Mouse (Mus musculus) heart, adult 2 months (tissue): ENCODE measurements around the gene Fto. TPM values are rescaled to one million over a fixed set of nuclear protein-coding genes. Genes with fewer than 3 reads are reported as not detected.

Experiments
- DNase-seq, 2 experiments: peaks; one replicate each; pipeline ENCODE4 v3.0.0; 2021
- H3K27ac ChIP-seq: fragments of 200-600 bp; 2 replicates; pipeline ENCODE4 v1.8.1; 2022
- H3K27me3 ChIP-seq: fragments of 200-500 bp; 2 replicates; pipeline ENCODE4 v1.6.1; 2012; ENCODE audit warnings: mild to moderate bottlenecking, low read length, inconsistent platforms, mixed read lengths; ENCODE audit not compliant: control insufficient read depth, insufficient read depth
- H3K36me3 ChIP-seq: fragments of 200-500 bp; 2 replicates; pipeline ENCODE4 v1.6.1; 2012; ENCODE audit warnings: low read length, inconsistent platforms; ENCODE audit not compliant: control insufficient read depth, insufficient read depth
- H3K4me1 ChIP-seq: fragments of 200-500 bp; 2 replicates; pipeline ENCODE4 v1.6.1; 2011; ENCODE audit warnings: low read length; ENCODE audit not compliant: control insufficient read depth, insufficient read depth
- H3K4me3 ChIP-seq: fragments of 200-600 bp; 2 replicates; pipeline ENCODE4 v1.8.1; 2022
- H3K79me2 ChIP-seq: fragments of 200-500 bp; replicated peaks from 2 replicates; pipeline ENCODE4 v1.6.1; 2012; ENCODE audit warnings: mild to moderate bottlenecking, inconsistent platforms, low read length, moderate library complexity, mixed read lengths; ENCODE audit not compliant: control insufficient read depth, insufficient read depth
- H3K9ac ChIP-seq: fragments of 200-500 bp; 2 replicates; pipeline ENCODE4 v1.6.1; 2012; ENCODE audit warnings: low read depth, mild to moderate bottlenecking, control low read depth, inconsistent platforms, low read length, mixed read lengths
- CTCF ChIP-seq: fragments of 200-600 bp; IDR thresholded peaks from 2 replicates; pipeline ENCODE4 v1.8.1; 2022; ENCODE audit warnings: antibody characterized with exemption, mild to moderate bottlenecking, moderate library complexity
- EP300 ChIP-seq: fragments of 200-500 bp; IDR thresholded peaks from 2 replicates; pipeline ENCODE4 v1.6.1; 2011; ENCODE audit warnings: low read depth, low read length, control low read depth; ENCODE audit not compliant: insufficient read depth
- POLR2A ChIP-seq: fragments of 200-500 bp; IDR thresholded peaks from 2 replicates; pipeline ENCODE4 v1.6.1; 2011; ENCODE audit warnings: mild to moderate bottlenecking, low read depth, low read length, control low read depth; ENCODE audit not compliant: insufficient read depth
- WGBS: fragments of 180-500 bp; shearing (Covaris S2); methylation state at CpG from one replicate; pipeline ENCODE4 v1.1.7; 2018; 5-methylcytosine and 5-hydroxymethylcytosine counted together
- intact Hi-C: fragments of 180-260 bp; cut with DNase I; formaldehyde crosslinking; loops from one replicate; pipeline ENCODE4 v1.15.1; 2025
- polyA plus RNA-seq: library from polyadenylated mRNA; depleted of rRNA; stranded (reverse); fragments of >200 nt; gene quantifications from 2 replicates; pipeline ENCODE4 v1.2.3, GENCODE M21; 2012
- total RNA-seq, 2 experiments: library from RNA; stranded (reverse); gene quantifications; 2 replicates each; pipeline ENCODE4 v1.2.3; 2021

The Fto gene
- total and polyA plus RNA-seq, 3 experiments: 41.3 to 65.1 (median 57.6) TPM

DNA sequence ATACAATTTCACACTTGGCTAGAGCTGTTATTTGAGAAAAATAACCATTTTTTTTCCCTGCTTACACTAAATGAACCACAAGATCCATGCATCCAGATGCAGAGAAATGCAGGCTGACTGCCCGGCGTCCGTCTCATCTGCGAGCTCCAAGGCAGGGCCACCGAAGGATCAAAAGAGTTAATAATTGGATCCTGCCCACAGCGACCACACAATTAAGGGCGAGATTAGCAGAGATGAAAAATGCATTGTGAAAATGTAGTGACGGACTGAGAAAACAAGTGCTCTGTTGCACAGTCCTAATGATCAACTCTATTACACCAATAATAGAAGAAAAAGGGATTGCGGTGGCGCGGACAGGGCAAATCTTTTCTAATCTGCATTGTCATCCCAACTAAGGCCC lies 334.6 kb downstream of the Fto start:
- Histone ChIP-seq H3K27me3 (no peaks in the 10 kb centered on the region), H3K27ac (no peak overlapping the region), H3K4me3 (no peak overlapping the region), H3K36me3 (no peaks in the 10 kb centered on the region), H3K4me1 (no peaks in the 10 kb centered on the region), H3K79me2 (no peaks in the 10 kb centered on the region), H3K9ac (no peak overlapping the region)
- WGBS: 94% methylated on average over 11 of the region's 11 CpGs
- TF ChIP-seq EP300: no peak
- no peak for TF ChIP-seq CTCF
- TF ChIP-seq POLR2A: no peak
- intact Hi-C loops: no loop called here
- no peak for DNase-seq

DNA sequence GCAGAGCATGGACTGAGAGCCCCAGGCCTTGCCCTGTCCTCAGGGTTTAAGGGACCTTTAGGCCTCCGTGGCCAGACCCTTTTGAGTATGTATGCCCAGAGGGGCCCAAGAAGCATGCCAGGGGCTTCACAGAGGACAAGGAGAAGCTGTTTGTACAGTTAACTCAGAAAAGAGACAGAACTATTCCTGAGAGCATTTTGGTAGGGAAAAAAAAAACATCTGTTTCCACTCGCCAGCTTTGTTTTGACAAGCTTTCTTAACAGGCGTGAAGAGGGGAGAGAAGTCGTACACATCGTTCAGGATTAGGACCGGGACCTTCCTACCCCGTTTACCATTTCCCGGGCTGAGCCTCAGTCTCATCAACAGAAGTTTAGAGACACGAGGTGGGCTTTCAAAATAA lies 335.5 kb downstream of the Fto start:
- Histone ChIP-seq H3K4me3 (no peak overlapping the region), H3K36me3 (no peaks in the 10 kb centered on the region), H3K4me1 (no peaks in the 10 kb centered on the region), H3K27ac (no peak overlapping the region), H3K9ac (no peak overlapping the region), H3K79me2 (no peaks in the 10 kb centered on the region), H3K27me3 (no peaks in the 10 kb centered on the region)
- DNase-seq: no peak
- TF ChIP-seq CTCF: no peak
- TF ChIP-seq POLR2A: no peak
- TF ChIP-seq EP300: no peak
- 52% methylated on average over 9 of the region's 9 CpGs for WGBS
- intact Hi-C loops: no loop called here

DNA sequence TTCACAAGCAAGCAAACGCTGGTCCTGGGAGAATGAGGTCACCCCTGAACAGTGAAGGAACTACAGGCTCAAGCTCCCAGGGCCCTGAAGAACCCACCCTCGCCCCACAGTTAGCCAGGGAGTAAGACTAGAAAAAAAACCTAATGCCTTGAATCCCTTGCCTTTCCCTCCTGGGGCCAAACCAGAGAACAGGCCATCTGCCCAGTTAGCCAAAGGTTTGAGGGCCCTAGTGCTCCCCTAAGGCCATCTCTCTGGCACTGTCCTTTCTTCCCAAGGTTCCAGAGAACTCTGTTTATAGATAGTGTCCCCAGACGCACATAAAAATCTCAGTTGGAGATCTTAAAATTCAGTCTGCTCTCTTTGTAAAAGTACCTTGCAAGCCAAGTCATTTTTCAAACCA lies 340.2 kb downstream of the Fto start:
- DNase-seq: no peak
- TF ChIP-seq EP300: no peak
- TF ChIP-seq CTCF: no peak
- no peak for TF ChIP-seq POLR2A
- intact Hi-C loops: no loop called here
- WGBS: 51% methylated on average over 3 of the region's 3 CpGs
- Histone ChIP-seq H3K36me3 (no peaks in the 10 kb centered on the region), H3K9ac (no peak overlapping the region), H3K79me2 (no peaks in the 10 kb centered on the region), H3K27me3 (no peaks in the 10 kb centered on the region), H3K4me3 (no peak overlapping the region), H3K4me1 (no peaks in the 10 kb centered on the region), H3K27ac (no peak overlapping the region)

DNA sequence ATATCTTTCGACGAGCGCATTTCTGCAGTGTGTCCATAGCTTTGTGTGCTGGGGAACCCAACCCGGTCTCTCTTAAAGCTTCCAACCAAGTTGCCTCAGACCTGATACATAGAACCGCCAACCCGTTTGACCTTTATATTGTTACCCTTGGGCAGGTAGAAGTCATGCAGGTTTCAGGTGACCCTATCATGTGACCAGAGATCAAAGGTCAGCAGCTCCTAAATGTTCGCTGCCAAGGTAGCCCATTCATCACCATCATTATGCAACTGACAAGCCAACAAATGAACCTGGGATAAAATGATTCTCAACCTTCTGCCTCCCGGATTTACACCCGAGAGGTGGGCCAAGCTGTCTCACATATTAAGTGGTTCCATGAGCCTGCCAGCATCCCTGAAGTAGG lies 344.1 kb downstream of the Fto start:
- no peaks in the 10 kb centered on the region for H3K36me3 ChIP-seq
- no peak overlapping the region for H3K4me3 ChIP-seq
- no peaks in the 10 kb centered on the region for H3K27me3 ChIP-seq
- H3K4me1 ChIP-seq: peaks cover 2% of the 10 kb centered on the region; the same call in 1 of the 2 replicates
- no peak for DNase-seq
- intact Hi-C loops: no loop called here
- 97% methylated on average over 9 of the region's 9 CpGs for WGBS
- TF ChIP-seq CTCF: no peak
- TF ChIP-seq EP300: no peak
- TF ChIP-seq POLR2A: no peak
- H3K9ac ChIP-seq: no peak overlapping the region
- H3K27ac ChIP-seq: no peak overlapping the region
- H3K79me2 ChIP-seq: no peaks in the 10 kb centered on the region

DNA sequence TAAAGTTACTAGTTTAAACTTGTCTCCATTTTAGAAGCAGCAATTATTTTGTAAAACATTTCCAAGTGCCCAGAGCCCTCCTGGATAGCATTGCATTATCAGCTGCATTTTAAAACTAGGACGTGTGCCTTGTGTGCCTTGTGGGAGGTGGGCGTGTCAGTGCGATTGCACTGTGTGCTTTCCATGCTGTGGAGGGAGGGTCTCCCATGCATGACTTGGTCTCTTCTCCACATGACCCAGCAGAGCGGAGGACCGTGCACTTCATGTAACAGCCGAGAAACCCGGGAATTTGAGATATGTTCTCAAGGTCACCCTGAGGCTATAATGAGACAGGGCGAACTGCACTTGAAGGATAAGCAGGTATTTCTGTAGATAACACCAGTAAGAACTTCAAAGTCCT lies 347.6 kb downstream of the Fto start:
- WGBS: 67% methylated on average over 8 of the region's 8 CpGs
- intact Hi-C loops: no loop called here
- Histone ChIP-seq H3K27ac (no peak overlapping the region), H3K36me3 (no peaks in the 10 kb centered on the region), H3K9ac (no peak overlapping the region), H3K79me2 (no peaks in the 10 kb centered on the region), H3K4me3 (no peak overlapping the region), H3K27me3 (no peaks in the 10 kb centered on the region), H3K4me1 (peaks cover 2% of the 10 kb centered on the region; the same call in 1 of the 2 replicates)
- TF ChIP-seq EP300: no peak
- no peak for TF ChIP-seq POLR2A
- no peak for TF ChIP-seq CTCF
- no peak for DNase-seq

DNA sequence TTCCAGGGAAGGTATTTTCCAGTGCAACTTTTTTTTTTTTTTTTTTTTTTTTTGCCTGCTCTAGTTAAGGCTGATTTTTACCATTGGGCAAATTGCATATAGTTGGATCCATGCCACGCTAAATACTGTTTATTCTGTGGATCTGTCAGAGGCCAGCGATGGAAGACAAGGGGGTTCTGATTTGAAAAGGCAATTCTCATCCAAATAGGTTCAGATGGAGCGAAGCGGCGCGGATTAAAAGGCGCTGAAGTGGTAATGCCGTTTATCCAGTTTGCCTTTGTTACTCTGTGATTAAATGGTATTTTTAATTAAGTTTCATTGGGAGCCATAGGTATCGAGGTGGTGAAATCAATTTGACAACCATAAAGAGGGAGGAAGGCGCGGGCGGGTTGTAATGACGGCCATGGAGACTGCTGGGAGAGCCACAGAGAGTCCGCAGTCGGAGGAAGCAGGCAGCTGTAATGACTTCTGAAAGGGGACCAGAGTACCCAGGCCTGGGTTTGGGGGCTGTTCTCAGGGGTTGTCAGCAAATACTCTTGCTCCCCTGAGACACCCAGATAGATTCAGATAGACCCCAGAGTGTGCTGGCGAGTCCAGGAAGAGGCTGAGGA lies 356.2 kb downstream of the Fto start:
- no peak for TF ChIP-seq EP300
- TF ChIP-seq POLR2A: no peak
- no peak for TF ChIP-seq CTCF
- intact Hi-C loops: no loop called here
- no peaks in the 10 kb centered on the region for H3K79me2 ChIP-seq
- no peaks in the 10 kb centered on the region for H3K4me1 ChIP-seq
- no peaks in the 10 kb centered on the region for H3K27me3 ChIP-seq
- no peak overlapping the region for H3K4me3 ChIP-seq
- no peak overlapping the region for H3K9ac ChIP-seq
- no peak for DNase-seq
- H3K27ac ChIP-seq: no peak overlapping the region
- 96% methylated on average over 16 of the region's 16 CpGs for WGBS
- H3K36me3 ChIP-seq: no peaks in the 10 kb centered on the region

DNA sequence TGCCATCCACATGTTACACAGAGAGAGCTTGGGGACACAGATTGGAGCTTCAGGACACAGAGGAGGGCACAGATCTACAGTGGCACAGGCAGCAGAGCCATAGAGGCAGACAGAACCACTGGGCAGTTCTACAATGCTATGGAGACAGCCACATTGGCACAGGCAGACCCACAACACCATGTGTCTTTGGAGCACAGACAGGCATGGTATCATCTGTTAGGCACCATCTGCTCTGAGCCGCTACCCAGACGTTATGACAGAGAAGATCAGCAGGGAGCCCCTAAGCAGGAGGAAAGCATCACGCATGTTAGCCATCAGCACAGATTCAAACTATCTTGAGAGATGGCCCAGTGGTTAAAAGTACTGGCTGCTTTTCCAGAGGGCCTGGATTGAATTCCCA lies 363.6 kb downstream of the Fto start:
- 92% methylated on average over 3 of the region's 3 CpGs for WGBS
- no peak overlapping the region for H3K27ac ChIP-seq
- no peak overlapping the region for H3K4me3 ChIP-seq
- no peaks in the 10 kb centered on the region for H3K27me3 ChIP-seq
- H3K9ac ChIP-seq: no peak overlapping the region
- no peak for DNase-seq
- intact Hi-C loops: no loop called here
- H3K79me2 ChIP-seq: no peaks in the 10 kb centered on the region
- no peaks in the 10 kb centered on the region for H3K4me1 ChIP-seq
- TF ChIP-seq EP300: no peak
- no peak for TF ChIP-seq CTCF
- TF ChIP-seq POLR2A: no peak
- no peaks in the 10 kb centered on the region for H3K36me3 ChIP-seq
